Mouse (Mus musculus) spleen, adult 12 weeks (tissue): ENCODE measurements around the gene Fastkd1.
A peak's percentile ranks its signal among the peaks of the same experiment; 100 is the strongest.
"Not testable (repeated sequence)": the region's sequence is repeated elsewhere in the genome, so short reads cannot be mapped to it uniquely, and the experiment has no call there.

Experiments
- DNase-seq: peaks from one replicate; pipeline ENCODE4 v3.0.0; 2022; ENCODE audit warnings: low spot score

The Fastkd1 gene

GRCm38 (mm10) chr2:69712981-69713625, at the start of gene Fastkd1:
Fastkd1 (minus strand) TSS chr2:69713516.
- peak; percentile 65 for DNase-seq

GRCm38 (mm10) chr2:69760980-69761379, 47.7 kb upstream of the Fastkd1 start:
- no peak for DNase-seq

- no peak for DNase-seq
Measured at GRCm38 (mm10) chr2:69745091-69745490, 31.8 kb upstream of the Fastkd1 start.

- DNase-seq: no peak
Measured at GRCm38 (mm10) chr2:69723519-69723825, 10.2 kb upstream of the Fastkd1 start.

- peak; percentile 84 for DNase-seq
Measured at GRCm38 (mm10) chr2:69722650-69723518, 9.6 kb upstream of the Fastkd1 start.

GRCm38 (mm10) chr2:69722273-69722649, 8.9 kb upstream of the Fastkd1 start, which contains the start of gene Ppig:
Ppig (plus strand) TSS chr2:69722545.
- DNase-seq: no peak

- DNase-seq: no peak
Measured at GRCm38 (mm10) chr2:69719121-69719520, 5.8 kb upstream of the Fastkd1 start.

GRCm38 (mm10) chr2:69716483-69716882, 3.2 kb upstream of the Fastkd1 start:
- no peak for DNase-seq

GRCm38 (mm10) chr2:69714126-69714525, 810 bp upstream of the Fastkd1 start:
- DNase-seq: no peak

- no peak for DNase-seq
Measured at GRCm38 (mm10) chr2:69713626-69714014, 304 bp upstream of the Fastkd1 start.

- DNase-seq: no peak
Measured at GRCm38 (mm10) chr2:69712171-69712570, 1.1 kb downstream of the Fastkd1 start.

GRCm38 (mm10) chr2:69700446-69700845, 12.9 kb downstream of the Fastkd1 start:
- no peak for DNase-seq

GRCm38 (mm10) chr2:69693501-69693900, 19.8 kb downstream of the Fastkd1 start:
- no peak for DNase-seq

GRCm38 (mm10) chr2:69690843-69691242, 22.5 kb downstream of the Fastkd1 start:
- DNase-seq: no peak

- DNase-seq: no peak
Measured at GRCm38 (mm10) chr2:69690214-69690613, 23.1 kb downstream of the Fastkd1 start.

- no peak for DNase-seq
Measured at GRCm38 (mm10) chr2:69684488-69684887, 28.8 kb downstream of the Fastkd1 start.

GRCm38 (mm10) chr2:69683036-69683805, 30.1 kb downstream of the Fastkd1 start:
- DNase-seq: no peak

- DNase-seq: no peak
Measured at GRCm38 (mm10) chr2:69681931-69682330, 31.4 kb downstream of the Fastkd1 start.

- DNase-seq: peak; percentile 15
Measured at GRCm38 (mm10) chr2:69679990-69680389, 33.3 kb downstream of the Fastkd1 start.

GRCm38 (mm10) chr2:69677215-69677614, 36.1 kb downstream of the Fastkd1 start:
- DNase-seq: not testable (repeated sequence)

GRCm38 (mm10) chr2:69676713-69677112, 36.6 kb downstream of the Fastkd1 start:
- no peak for DNase-seq

- no peak for DNase-seq
Measured at GRCm38 (mm10) chr2:69675266-69675665, 38.0 kb downstream of the Fastkd1 start.

- DNase-seq: no peak
Measured at GRCm38 (mm10) chr2:69673723-69674122, 39.6 kb downstream of the Fastkd1 start.
